Mouse (Mus musculus) erythroblast, embryonic 14.5 days (primary cell): ENCODE results near the gene Eml5. TPM values are rescaled to one million over a fixed set of nuclear protein-coding genes. Genes with fewer than 3 reads are reported as not detected.

Source experiments
- H3K27me3 ChIP-seq: 2 replicates; pipeline ENCODE4 v1.6.1; 2012; ENCODE audit warnings: inconsistent platforms; ENCODE audit not compliant: control insufficient read depth
- H3K36me3 ChIP-seq: 2 replicates; pipeline ENCODE4 v1.6.1; 2012; ENCODE audit warnings: mild to moderate bottlenecking, inconsistent platforms; ENCODE audit not compliant: control insufficient read depth
- H3K4me1 ChIP-seq: 2 replicates; pipeline ENCODE4 v1.6.1; 2012; ENCODE audit warnings: inconsistent platforms; ENCODE audit not compliant: control insufficient read depth
- H3K4me3 ChIP-seq: replicated peaks from 2 replicates; pipeline ENCODE3; 2012; ENCODE audit warnings: moderate library complexity, mild to moderate bottlenecking, inconsistent platforms
- H3K9me3 ChIP-seq: 2 replicates; pipeline ENCODE4 v1.6.1; 2012; ENCODE audit warnings: low read length, inconsistent platforms, mixed read lengths; ENCODE audit not compliant: control insufficient read depth
- GATA1 ChIP-seq: IDR thresholded peaks from 2 replicates; pipeline ENCODE4 v1.6.1; 2012; ENCODE audit warnings: low read length, inconsistent platforms, mixed read lengths
- TAL1 ChIP-seq: IDR thresholded peaks from 3 replicates; pipeline ENCODE4 v1.6.1; 2012; ENCODE audit warnings: low read length, inconsistent platforms, mixed read lengths
- polyA plus RNA-seq: library from polyadenylated mRNA; stranded (reverse); fragments of >175 nt; gene quantifications from 2 replicates; pipeline ENCODE4 v1.2.3, GENCODE M21; 2012

The Eml5 gene
- polyA plus RNA-seq, 1 experiment: 0.03 TPM

DNA sequence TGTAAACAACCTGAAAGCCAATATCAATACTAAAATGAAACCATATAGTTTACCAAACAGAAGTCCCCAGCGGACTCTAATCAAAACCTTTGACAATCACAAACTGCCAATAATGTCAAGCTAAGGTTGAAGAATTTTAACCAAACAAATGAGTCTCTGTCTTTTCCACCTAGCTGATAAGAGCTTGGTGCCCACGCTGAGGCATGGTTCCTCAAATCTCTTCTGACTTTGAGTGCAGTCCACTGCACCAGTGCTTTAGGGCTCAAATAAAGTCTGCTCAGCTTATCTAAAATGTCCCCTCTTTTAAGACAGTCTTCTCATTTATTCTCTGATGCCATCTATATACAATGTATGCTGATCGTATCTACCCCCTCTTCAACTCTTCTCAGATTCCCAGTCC is 61.1 kb downstream of the Eml5 start:
- H3K27me3 ChIP-seq: no peaks in the 10 kb centered on the region
- TF ChIP-seq TAL1 (no peak), GATA1 (no peak)
- H3K4me3 ChIP-seq: no peak overlapping the region
- no peaks in the 10 kb centered on the region for H3K9me3 ChIP-seq
- H3K4me1 ChIP-seq: peaks cover 3% of the 10 kb centered on the region; the same call in 1 of the 2 replicates
- no peaks in the 10 kb centered on the region for H3K36me3 ChIP-seq

DNA sequence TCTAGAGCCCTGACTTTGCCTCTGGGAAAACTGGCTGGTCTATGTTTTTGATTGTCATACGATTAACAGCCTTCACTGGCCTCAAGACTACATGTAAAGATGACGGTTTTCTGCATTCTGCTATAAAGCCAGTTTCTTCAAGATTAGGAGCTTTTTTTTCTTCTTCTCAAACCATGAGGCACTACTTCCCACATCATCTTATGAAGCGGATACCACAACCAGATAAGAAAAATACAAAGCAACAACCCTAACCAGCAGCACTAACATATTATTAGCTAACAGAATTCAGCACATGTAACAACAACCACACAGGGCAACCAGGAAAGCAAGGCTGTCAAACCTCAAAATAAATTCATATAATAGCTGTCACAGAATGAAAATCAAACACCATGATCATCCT is 63.3 kb downstream of the Eml5 start:
- Histone ChIP-seq H3K4me3 (no peak overlapping the region), H3K4me1 (no peaks in the 10 kb centered on the region), H3K9me3 (no peaks in the 10 kb centered on the region), H3K36me3 (no peaks in the 10 kb centered on the region), H3K27me3 (no peaks in the 10 kb centered on the region)
- TF ChIP-seq GATA1 (no peak), TAL1 (no peak)

DNA sequence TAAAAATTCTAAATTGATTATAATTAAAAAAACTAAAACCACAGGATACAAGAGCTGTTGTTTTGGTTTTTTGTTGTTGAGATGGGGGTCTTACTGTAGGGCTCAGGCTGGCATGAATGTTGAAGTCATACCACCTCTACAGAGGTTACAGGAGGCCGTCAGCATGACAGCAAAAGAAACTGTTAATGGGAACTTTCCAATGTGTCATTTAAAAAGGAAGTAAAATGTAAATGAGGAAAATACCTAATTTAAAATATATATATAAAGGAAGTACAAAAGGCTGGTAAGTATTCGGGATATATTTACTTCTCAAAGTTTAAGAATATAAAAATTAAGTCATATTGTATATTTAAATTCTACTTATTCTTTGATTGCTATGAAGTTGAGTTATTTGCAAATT is 65.8 kb downstream of the Eml5 start:
- H3K27me3 ChIP-seq: no peaks in the 10 kb centered on the region
- H3K4me1 ChIP-seq: no peaks in the 10 kb centered on the region
- H3K9me3 ChIP-seq: no peaks in the 10 kb centered on the region
- TF ChIP-seq TAL1 (no peak), GATA1 (no peak)
- H3K4me3 ChIP-seq: no peak overlapping the region
- no peaks in the 10 kb centered on the region for H3K36me3 ChIP-seq

DNA sequence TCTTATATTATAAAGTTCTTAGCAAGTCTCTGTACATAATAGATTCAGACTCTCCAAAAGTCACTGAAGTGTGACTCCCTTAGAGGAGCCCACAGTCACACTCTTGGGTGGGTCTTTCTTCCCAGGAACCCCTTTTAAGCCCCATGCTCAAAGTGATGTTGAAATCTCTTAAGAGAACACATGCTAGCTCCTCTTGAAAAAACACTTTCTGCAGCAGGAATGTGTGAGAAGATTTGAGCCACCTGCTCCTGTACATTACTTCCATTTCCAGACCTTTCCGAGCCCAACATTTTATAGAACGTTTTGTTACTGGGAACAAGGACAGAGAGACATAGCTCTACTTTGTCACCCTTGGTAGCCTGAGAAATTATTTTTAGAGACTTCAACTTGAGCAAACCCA is 66.4 kb downstream of the Eml5 start:
- Histone ChIP-seq H3K36me3 (no peaks in the 10 kb centered on the region), H3K9me3 (no peaks in the 10 kb centered on the region), H3K27me3 (no peaks in the 10 kb centered on the region), H3K4me3 (no peak overlapping the region), H3K4me1 (no peaks in the 10 kb centered on the region)
- TF ChIP-seq GATA1: no peak

DNA sequence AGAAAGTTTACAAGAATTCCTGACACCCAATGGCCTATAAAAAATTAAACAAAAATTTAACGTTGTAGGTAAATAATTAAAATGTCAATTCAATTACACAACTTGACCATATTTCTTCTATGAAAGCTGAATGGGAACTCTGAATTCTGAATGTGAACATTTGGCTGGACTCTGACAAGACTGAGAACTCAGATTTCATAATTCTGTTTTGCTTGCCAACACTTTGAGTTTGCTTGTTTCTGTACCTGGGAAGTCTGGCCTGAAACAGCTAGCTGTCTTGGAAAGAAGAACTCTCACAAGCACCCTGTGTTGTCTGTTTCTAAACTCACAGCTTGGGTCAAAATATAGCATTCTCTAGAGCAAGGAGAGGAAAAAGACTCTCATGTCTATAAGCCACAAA is 67.4 kb downstream of the Eml5 start:
- no peaks in the 10 kb centered on the region for H3K4me1 ChIP-seq
- H3K4me3 ChIP-seq: no peak overlapping the region
- H3K9me3 ChIP-seq: no peaks in the 10 kb centered on the region
- H3K36me3 ChIP-seq: no peaks in the 10 kb centered on the region
- no peaks in the 10 kb centered on the region for H3K27me3 ChIP-seq
- TF ChIP-seq TAL1 (no peak), GATA1 (no peak)

DNA sequence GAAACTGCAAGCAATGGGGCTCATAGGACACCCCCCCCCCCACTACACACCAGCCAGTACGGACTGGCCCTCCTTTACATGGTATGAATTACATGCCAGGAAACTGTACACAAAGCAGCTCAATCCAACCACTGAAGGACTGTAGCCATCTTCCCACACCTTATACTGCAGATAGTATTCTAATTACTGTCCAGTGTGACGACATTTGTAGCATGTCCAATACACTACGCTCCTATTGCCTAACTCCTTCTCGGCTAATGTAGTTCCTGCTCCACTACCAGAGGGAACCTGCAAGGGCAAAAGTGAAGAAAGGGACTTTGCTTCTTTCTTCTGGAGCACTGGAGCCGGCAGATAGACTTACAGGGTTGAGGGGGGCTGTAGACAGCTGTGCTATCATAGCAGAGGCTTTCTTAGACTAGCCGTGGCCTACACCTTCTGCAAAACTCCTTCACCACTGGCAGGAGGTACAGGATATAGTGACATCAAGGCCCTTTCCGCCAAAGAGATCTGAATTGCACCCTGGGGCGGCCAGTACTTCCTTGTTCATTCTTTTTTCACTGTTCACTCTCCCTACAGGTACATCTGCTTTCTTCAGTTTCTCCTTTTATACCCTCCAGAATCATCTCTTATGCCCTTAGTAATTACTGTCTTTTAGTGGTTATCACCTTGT is 68.2 kb downstream of the Eml5 start:
- no peaks in the 10 kb centered on the region for H3K36me3 ChIP-seq
- H3K27me3 ChIP-seq: no peaks in the 10 kb centered on the region
- no peak for TF ChIP-seq GATA1
- TF ChIP-seq TAL1: no peak
- H3K9me3 ChIP-seq: no peaks in the 10 kb centered on the region
- H3K4me3 ChIP-seq: no peak overlapping the region
- no peaks in the 10 kb centered on the region for H3K4me1 ChIP-seq

DNA sequence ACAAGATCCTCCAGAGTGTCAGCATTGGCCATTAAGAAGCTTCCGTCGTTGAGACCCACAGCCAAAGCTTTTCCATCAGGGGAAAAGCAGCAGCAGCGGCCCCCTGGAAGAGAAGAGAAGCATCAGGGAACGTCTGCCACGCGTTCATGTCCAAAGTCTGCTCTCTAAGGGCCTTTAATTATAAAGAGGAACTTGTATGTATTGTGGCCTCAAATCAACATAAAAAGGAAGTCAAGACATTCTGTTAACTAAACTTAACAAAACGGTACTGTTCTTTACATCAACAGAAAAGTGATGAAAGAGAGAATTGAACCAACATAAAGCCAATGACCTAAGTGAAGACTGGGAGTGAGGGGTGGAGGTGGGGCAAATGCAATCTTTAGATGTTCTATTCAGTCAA is 70.2 kb downstream of the Eml5 start:
- Histone ChIP-seq H3K4me3 (no peak overlapping the region), H3K9me3 (no peaks in the 10 kb centered on the region), H3K4me1 (no peaks in the 10 kb centered on the region), H3K27me3 (no peaks in the 10 kb centered on the region), H3K36me3 (no peaks in the 10 kb centered on the region)
- TF ChIP-seq GATA1 (no peak), TAL1 (no peak)

DNA sequence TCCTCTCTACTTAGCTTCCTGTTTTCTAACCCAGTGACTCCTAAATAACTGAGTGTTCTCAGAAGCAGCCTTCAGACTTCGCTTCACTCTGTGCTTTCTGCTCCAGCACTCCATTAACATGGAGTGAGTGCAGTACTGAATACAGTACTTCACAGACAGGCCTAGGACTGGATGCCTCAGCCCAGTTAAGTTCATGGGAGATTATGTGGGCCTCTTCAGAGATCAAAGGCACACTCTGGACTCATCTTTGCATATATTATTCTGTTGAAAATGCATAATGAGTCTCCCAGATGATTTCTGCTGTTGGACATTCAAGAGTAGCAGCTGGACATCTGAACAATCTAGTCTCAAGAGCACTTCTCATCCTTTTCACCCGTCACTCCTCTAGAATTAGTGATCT is 80.5 kb downstream of the Eml5 start:
- H3K4me1 ChIP-seq: no peaks in the 10 kb centered on the region
- no peak for TF ChIP-seq TAL1
- no peak for TF ChIP-seq GATA1
- no peaks in the 10 kb centered on the region for H3K9me3 ChIP-seq
- H3K36me3 ChIP-seq: no peaks in the 10 kb centered on the region
- no peaks in the 10 kb centered on the region for H3K27me3 ChIP-seq
- no peak overlapping the region for H3K4me3 ChIP-seq

DNA sequence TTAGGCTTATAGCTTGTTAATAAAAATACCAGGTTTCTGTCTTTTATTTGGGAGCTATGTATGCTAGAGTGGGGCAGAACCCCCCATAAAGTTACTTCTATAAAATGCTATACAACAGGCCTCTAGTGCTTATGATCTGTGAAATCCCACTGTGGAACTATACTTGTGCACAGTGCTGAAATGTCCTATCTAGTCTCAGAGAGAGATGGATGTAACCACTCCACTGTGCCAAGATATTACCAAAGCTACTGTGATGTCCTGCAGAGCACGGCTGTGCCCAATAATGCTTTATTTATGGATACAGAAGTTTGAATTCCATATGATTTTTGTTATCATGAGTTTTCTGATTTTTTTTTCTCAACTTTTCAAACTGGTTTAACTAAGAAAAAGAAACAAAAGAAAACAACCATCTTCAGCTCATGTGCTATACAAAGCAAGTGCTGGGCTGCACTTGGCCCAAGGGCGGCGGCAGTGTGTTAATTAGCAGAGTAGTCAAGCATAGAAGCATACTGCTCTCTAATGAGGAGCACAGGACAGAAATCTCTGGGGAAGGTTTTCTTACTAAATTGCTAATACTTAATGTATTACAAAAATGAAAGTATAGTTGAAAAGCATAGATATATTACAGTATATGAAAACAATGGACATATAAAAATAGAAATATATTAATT is 97.1 kb downstream of the Eml5 start:
- Histone ChIP-seq H3K4me3 (no peak overlapping the region), H3K4me1 (no peaks in the 10 kb centered on the region), H3K9me3 (no peaks in the 10 kb centered on the region), H3K36me3 (no peaks in the 10 kb centered on the region), H3K27me3 (no peaks in the 10 kb centered on the region)
- TF ChIP-seq GATA1: no peak
- TF ChIP-seq TAL1: no peak

DNA sequence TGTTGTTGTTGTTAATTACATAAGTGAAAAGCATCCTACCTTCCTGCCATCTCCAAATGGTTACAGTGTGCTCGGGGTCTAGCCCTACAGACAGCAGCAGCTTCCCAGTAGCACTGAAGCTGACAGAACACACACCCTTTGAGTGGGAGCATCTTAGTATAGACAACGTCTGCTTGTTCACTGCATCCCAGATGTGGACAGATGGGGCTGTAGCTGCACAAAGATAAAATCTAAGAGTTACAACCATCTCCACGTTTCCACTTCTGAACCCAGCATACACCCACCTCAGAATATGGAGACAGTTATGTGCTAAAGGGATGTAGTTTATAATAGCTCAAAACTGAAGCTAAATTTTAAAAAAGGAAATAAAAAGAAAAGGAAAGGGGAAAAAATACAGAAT is 99.0 kb downstream of the Eml5 start:
- TF ChIP-seq TAL1 (no peak), GATA1 (no peak)
- H3K36me3 ChIP-seq: peaks cover 2% of the 10 kb centered on the region; the same call in 1 of the 2 replicates
- no peak overlapping the region for H3K4me3 ChIP-seq
- no peaks in the 10 kb centered on the region for H3K4me1 ChIP-seq
- no peaks in the 10 kb centered on the region for H3K9me3 ChIP-seq
- no peaks in the 10 kb centered on the region for H3K27me3 ChIP-seq
